Mouse (Mus musculus) liver, adult (tissue): Measurements from ENCODE around the gene Fyco1.
A peak's percentile ranks its signal among the peaks of the same experiment; 100 is the strongest.

Experiments used
- GATA4 ChIP-seq: IDR thresholded peaks from 2 replicates; pipeline ENCODE4 v1.6.1; 2014; ENCODE audit warnings: mild to moderate bottlenecking, low read length; ENCODE audit not compliant: insufficient replicate concordance

Fyco1 gene

DNA sequence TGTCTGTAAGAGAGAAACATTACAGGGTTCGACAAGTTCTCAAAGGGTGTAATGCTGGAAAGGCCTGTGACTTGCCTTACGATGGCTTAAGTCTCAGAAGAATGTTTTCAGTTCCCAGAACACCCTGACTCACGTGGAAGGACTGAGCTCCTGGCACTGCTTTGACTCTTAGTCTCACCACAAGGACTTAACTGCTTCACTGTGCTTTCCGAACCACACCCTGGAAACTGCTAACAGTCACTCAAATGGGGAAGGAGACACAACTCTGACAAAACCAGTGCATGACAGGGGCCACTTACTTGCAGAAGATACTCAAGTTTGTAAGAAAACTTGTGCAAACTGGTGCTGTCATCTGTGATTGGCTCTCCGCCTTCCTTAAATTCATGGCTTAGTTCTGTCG lies 11.5 kb downstream of the Fyco1 start:
- no peak for TF ChIP-seq GATA4

DNA sequence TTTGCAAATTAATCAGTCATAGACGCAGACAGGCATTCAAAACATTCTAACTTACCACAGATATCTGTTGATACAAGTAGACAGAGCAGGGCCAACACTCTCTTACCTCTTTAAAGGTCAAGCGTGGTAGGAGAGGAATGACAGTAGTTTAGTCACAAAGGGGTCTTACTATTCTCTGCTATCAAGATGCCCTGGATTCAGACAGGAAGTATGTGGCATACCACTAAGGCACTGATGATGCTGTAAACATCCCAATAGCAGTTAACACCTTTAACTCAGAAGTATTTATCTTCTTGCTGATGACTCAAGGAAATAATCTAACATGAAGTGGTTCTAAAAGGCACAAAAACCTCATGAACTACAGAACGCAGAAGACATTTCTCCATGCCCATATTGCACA lies 15.8 kb downstream of the Fyco1 start:
- TF ChIP-seq GATA4 = no peak

- TF ChIP-seq GATA4 = no peak
Measured at GRCm38 (mm10) chr9:123828916-123829315, 22.8 kb downstream of the Fyco1 start.

DNA sequence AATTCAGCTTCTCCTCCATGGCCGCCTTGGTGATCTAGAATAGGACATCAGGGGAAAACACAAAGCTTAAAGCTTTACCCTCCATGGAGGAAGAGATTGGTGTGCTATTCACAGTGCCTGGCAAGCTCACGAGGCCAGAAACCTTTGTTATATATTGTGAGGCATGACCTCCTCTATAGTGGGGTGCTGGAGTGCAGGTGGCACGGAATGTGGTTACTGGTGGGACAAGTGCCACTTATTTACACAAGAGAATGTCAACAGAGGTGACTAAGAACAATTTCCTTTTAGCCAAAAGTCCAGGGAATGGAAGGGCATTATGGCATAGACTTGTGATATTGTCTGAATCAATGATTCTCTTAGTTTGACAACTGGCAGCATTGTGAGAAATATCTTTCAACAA lies 25.1 kb downstream of the Fyco1 start:
- TF ChIP-seq GATA4 = no peak

DNA sequence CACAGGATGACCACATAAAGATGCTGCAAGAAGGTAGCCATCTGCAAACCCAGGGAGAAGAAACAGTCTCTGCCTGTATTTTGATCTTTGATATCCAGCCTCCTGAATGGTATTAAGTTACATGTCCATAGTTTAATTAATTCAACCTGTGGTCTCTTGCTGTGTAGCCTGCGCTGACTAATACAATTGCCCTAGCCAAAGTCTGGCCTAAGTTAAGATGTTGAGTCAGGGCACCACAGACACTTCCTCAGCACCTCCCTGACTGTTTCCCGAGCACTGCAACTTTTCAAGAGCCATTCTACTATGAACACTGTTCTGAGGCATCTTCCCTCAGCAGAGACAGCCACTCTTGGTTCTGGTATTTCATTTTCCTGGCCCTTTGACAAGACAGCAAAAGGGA lies 33.1 kb downstream of the Fyco1 start:
- no peak for TF ChIP-seq GATA4

DNA sequence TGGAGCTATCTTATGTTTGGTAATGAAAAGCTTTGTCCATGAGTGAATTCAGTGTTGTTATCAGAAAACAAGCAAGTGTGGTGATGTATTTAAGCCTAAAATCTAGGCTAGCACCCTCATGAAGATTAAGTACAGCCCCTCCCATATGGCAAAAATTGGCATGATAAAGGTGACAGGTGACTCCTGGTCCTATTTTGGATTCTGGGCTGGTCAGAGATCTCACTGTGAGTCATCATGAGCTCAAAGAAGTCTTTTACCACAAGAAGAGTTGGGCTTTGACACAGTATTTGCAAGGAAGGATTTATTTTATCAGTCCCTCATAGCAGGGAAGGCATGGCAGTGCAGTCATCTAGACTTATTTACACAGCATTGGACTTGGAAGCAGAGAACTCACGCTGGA lies 35.7 kb downstream of the Fyco1 start:
- no peak for TF ChIP-seq GATA4

DNA sequence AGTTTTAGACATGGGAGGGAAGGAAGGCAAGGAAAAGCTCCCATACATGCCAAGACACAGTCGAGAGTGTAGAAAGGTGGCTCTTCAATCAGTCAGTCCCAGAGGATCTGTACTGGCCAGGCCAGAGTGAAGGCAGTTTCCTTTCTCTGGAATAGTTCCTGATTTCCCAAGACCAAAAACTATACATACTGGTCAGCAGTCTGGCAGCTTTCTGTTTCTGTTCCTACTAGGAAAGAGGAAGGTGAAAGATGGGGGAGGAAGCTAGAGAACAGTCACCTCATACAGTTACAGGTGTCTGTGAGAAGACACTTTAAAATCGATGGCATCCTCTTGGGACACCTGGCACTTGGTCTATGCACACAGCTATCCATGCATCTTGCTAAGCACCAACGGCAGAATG lies 36.3 kb downstream of the Fyco1 start:
- no peak for TF ChIP-seq GATA4

- TF ChIP-seq GATA4 = no peak
Measured at GRCm38 (mm10) chr9:123814821-123815220, 36.9 kb downstream of the Fyco1 start.

DNA sequence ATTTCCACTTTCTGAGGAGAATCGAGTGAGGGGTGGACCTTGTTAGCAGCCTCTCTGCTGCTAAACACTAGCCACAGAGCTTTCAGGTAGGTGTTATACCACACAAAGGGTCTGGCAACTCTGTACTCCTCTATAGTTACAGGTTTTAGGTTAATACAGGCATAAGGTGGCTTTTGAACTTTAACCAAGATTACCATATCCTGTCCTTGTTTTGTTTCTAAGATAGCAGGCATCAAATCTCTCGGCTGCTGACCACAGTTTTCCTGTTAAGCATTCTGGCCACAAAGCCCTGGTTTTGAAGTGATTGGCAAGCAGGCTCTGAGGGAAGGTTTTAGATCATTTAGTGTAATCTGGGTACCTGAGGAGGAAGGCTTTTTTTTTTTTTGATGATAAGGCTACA lies 37.4 kb downstream of the Fyco1 start:
- peak; percentile 60; the same call in 1 of the 2 replicates for TF ChIP-seq GATA4

DNA sequence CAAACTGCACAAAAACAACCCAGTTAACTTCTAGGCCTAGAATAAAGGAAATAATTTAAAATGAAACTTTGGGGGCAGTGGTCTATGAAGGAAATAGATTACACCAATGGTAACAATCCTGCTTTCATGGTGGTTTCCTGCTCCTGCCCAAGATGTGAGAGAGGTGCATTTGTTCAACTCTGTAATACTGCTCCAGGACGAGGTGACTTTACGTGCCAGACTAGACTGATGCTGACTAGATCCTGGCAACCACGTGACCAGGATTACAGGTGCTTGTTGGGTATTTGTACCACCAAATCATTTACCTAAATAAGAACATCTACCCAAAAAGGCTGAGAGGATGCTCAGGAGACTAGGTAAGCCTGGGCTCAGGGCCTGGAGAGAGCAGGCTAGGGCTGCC lies 39.9 kb downstream of the Fyco1 start:
- no peak for TF ChIP-seq GATA4

DNA sequence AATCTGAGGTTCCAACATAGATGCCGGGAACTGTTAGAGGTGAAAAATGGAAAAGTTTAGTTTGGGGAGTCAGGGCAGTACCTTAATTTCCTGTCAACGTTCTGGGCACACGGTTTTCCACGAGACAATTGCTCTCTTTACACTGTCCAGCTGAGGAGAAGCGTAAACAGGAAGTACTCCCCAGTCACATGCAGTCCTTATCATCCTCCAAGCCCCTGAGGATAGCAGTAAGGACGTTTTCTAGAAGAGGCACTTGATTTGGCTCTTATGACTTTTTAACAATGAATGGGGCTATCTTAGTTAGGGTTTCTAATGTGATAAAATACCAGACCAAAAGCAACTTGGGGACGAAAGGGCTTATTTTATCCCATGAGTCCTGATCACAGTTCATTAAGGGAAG lies 43.1 kb downstream of the Fyco1 start:
- TF ChIP-seq GATA4 = peak; percentile 90

GRCm38 (mm10) chr9:123806267-123806666 lies 45.4 kb downstream of the Fyco1 start, which contains the start of gene Cxcr6:
Gene Cxcr6, plus strand, starts transcription at chr9:123806475.
- TF ChIP-seq GATA4 = no peak

- no peak for TF ChIP-seq GATA4
Measured at GRCm38 (mm10) chr9:123805241-123805640, 46.5 kb downstream of the Fyco1 start.

DNA sequence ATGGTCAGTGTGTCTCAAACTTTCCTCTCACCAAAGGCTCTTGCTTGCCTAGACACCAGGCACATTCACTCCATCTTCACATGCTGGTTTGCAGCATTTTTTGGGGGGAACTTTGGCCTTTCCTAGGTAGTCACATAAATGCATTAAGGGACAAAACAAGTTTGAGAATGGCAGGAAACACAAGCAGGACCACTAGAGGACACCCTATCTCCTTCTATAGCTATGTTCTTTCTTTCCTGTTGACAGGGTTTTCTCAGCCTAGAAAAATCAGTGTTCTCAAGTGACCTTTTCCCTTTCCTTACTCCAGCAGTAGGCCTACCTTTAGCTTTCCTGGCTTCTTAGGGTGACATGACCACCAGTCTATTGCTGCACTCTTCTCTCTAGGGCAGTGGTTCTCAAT lies 48.8 kb downstream of the Fyco1 start:
- TF ChIP-seq GATA4 = no peak

GRCm38 (mm10) chr9:123802421-123802820 lies 49.3 kb downstream of the Fyco1 start:
- TF ChIP-seq GATA4 = no peak

DNA sequence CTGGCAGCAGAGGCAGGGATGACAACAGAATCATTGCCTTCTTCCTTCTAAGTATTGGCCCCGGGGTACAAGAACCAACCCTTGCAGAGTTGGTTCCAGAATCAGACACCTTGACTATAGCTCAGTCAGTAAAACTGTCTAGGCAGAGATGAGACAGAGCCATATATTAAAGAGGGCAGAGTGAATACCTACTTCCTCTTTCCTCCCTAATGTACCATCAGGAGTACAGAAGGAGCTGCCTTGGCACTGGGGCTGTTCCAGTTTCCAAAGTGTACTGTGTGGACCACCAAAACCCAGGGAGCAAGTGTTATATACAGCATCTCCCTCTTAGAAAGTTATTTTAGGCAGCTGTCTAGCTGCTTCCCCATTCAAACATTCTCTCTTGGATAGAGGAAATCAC lies 50.2 kb downstream of the Fyco1 start:
- TF ChIP-seq GATA4 = no peak

DNA sequence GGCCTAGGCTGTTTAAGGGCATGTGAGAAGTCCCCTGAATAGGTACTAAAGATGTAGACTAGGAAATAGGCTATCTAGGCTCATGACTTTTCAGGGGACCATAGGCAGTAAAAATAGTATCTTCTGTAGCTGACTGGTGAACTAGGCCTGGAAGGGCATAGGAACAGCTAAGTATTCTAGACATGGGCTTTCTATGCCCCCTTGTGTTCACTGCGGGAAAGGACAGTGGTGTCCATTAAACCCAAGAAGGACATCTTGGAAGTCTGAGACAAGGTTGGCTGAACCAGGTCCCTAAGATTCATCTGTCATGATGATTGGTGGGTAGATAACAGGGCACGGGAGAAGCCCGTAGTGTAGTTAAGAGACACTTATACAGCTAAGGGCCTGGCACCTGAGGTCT lies 55.5 kb downstream of the Fyco1 start:
- TF ChIP-seq GATA4 = no peak

- no peak for TF ChIP-seq GATA4
Measured at GRCm38 (mm10) chr9:123788855-123789529, 62.7 kb downstream of the Fyco1 start.

DNA sequence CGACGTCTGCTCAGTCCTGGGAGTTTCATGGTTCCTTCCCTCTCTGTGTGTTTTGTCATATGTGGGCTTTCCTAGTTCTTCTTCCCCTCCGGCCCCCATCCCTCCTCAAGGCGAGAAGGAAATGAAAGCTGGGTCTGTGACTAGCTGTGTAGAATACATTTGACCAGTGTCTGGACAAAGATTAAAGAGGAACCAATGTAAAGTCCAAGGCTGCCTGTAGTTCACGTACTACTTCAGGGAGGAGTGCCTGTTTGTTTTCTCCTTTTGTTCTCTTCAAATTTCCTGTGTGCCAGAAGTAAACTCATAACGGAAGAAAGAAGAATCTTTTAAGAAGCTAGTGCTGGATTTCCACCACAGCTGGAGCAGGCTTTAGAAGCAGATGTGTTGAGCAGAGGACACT lies 82.2 kb downstream of the Fyco1 start:
- TF ChIP-seq GATA4 = no peak
